Mouse (Mus musculus) limb, embryonic 11.5 days (tissue): Measurements from ENCODE around the gene Sqstm1. TPM values are rescaled to one million over a fixed set of nuclear protein-coding genes. Genes with fewer than 3 reads are reported as not detected.

Experiments
- ATAC-seq: fragments of 200-750 bp; cut with Nextera tagmentation; 2 replicates; pipeline ENCODE4 v1.8.0; 2017; ENCODE audit warnings: low read depth; ENCODE audit not compliant: insufficient number of reproducible peaks, low FRiP score, low TSS enrichment
- DNase-seq: peaks from one replicate; pipeline ENCODE4 v3.0.0-alpha.2; 2015; ENCODE audit warnings: low spot score
- H3K27ac ChIP-seq: fragments of 300-500 bp; sonication (generic); replicated peaks from 2 replicates; pipeline ENCODE4 v1.5.1; 2014; ENCODE audit warnings: low read depth, mild to moderate bottlenecking, low read length
- H3K27me3 ChIP-seq: fragments of 300-500 bp; sonication (generic); 2 replicates; pipeline ENCODE4 v1.6.1; 2014; ENCODE audit warnings: mild to moderate bottlenecking, low read length, mixed read lengths; ENCODE audit not compliant: control insufficient read depth, insufficient read depth
- H3K36me3 ChIP-seq: fragments of 300-500 bp; sonication (generic); 2 replicates; pipeline ENCODE4 v1.6.1; 2014; ENCODE audit warnings: mild to moderate bottlenecking, low read length, moderate library complexity, mixed read lengths; ENCODE audit not compliant: control insufficient read depth, insufficient read depth
- H3K4me1 ChIP-seq: fragments of 300-500 bp; sonication (generic); 2 replicates; pipeline ENCODE4 v1.6.1; 2014; ENCODE audit warnings: low read length, mixed read lengths; ENCODE audit not compliant: control insufficient read depth, insufficient read depth
- H3K4me2 ChIP-seq: fragments of 300-500 bp; sonication (generic); 2 replicates; pipeline ENCODE4 v1.6.1; 2014; ENCODE audit warnings: low read depth, mild to moderate bottlenecking, moderate library complexity; ENCODE audit not compliant: severe bottlenecking
- H3K4me3 ChIP-seq: fragments of 300-500 bp; sonication (generic); 2 replicates; pipeline ENCODE4 v1.5.1; 2014; ENCODE audit warnings: low read depth, low read length
- H3K9ac ChIP-seq: fragments of 300-500 bp; sonication (generic); 2 replicates; pipeline ENCODE4 v1.6.1; 2014; ENCODE audit warnings: mild to moderate bottlenecking, low read length
- H3K9me3 ChIP-seq: fragments of 300-500 bp; sonication (generic); 2 replicates; pipeline ENCODE4 v1.6.1; 2016; ENCODE audit warnings: low read length; ENCODE audit not compliant: control insufficient read depth
- WGBS: fragments of 180-500 bp; shearing (Covaris S2); extraction: QIAGEN DNeasy Blood & Tissue Kit; methylation state at CpG from one replicate; pipeline ENCODE4 v1.1.7; 2014; 5-methylcytosine and 5-hydroxymethylcytosine counted together
- microRNA-seq: library from miRNA; unstranded; fragments of <30 nt; microRNA quantifications from one replicate; pipeline ENCODE4, GENCODE M21; 2016
- polyA plus RNA-seq: library from polyadenylated mRNA; unstranded; fragments of >200 nt; fragmentation: Nextera tagmentation; extraction: Ambion mirVana; gene quantifications from 2 replicates; pipeline ENCODE4 v1.2.1, GENCODE M21; 2014

The Sqstm1 gene
- polyA plus RNA-seq, 1 experiment from 2014 or later, result 133 TPM

DNA sequence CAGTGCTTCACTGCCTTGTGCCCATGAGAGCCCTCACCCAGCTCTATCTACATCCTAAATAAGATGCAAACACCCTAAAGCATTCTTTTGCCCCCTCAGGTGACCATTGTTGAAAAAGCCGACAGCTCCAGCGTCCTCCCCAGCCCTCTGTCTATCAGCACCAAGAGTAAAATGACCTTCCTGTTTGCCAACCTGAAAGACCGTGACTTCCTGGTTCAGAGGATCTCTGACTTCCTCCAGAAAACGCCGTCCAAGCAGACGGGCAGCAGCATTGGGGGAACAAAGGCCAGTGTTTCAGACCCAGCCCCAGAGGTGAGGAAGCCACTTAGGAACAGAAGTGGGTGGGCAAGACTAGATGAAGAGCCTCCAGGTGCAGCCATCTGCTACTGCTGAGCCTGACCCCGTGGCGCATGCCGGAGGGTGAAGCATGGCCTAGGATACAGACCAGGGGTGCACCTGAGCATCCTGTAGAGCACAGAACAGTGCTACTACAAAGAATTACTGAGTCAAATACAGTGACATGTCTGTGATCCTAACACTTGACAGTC is 61.0 kb downstream of the Sqstm1 start:
- Histone ChIP-seq H3K36me3 (peaks cover 27% of the 10 kb centered on the region), H3K9ac (no peak overlapping the region), H3K4me2 (no peak overlapping the region), H3K27ac (no peak overlapping the region), H3K27me3 (no peaks in the 10 kb centered on the region), H3K9me3 (no peaks in the 10 kb centered on the region), H3K4me1 (no peaks in the 10 kb centered on the region), H3K4me3 (no peak overlapping the region)
- DNase-seq (no peak), ATAC-seq (no peak)
- WGBS, result 92% methylated on average over 9 of the region's 9 CpGs

Small RNAs within 50 kb of the gene (microRNA-seq; reads per million reads assigned to microRNA genes)
- 0.92 reads per million for gene Mir6919

Other genes starting within 250 kb of the Sqstm1 start
- gene Rnf130, start 185.5 kb downstream of the Sqstm1 start, polyA plus RNA-seq, result 89.3 and 89.9 TPM in 2 replicates
- gene Tbc1d9b, start 79.4 kb downstream of the Sqstm1 start, polyA plus RNA-seq, result 29.4 and 34.8 TPM in 2 replicates
- 29.8 and 30.9 TPM in 2 replicates for gene Mrnip, start 36.4 kb downstream of the Sqstm1 start, polyA plus RNA-seq
- gene Mgat4b, start 63 bp upstream of the Sqstm1 start, polyA plus RNA-seq, result 18.4 and 22.1 TPM in 2 replicates
- gene Ltc4s, start 27.8 kb upstream of the Sqstm1 start, polyA plus RNA-seq, result 0.57 TPM in 1 of 2 replicates, not detected in the other
- gene Maml1, start 81.5 kb upstream of the Sqstm1 start, polyA plus RNA-seq, result 14.4 and 14.6 TPM in 2 replicates
- 242 and 250 TPM in 2 replicates for gene Canx, start 114.8 kb upstream of the Sqstm1 start, polyA plus RNA-seq
- 0.28 TPM in 1 of 2 replicates, not detected in the other for gene Cby3, start 143.6 kb upstream of the Sqstm1 start, polyA plus RNA-seq
- gene Hnrnph1, start 166.2 kb upstream of the Sqstm1 start, polyA plus RNA-seq, result 809 and 820 TPM in 2 replicates
- gene Rufy1, start 220.3 kb upstream of the Sqstm1 start, polyA plus RNA-seq, result 28.1 and 28.6 TPM in 2 replicates